Mouse (Mus musculus): ENCODE measurements around the gene Pdcd7.
A peak's percentile ranks its signal among the peaks of the same experiment; 100 is the strongest.

The Pdcd7 gene

GRCm38 (mm10) chr9:65356561-65356960 lies 10.7 kb downstream of the Pdcd7 start:
- no peak for DNase-seq (ENCODE audit: low spot score in 2 of 2)

GRCm38 (mm10) chr9:65356971-65357370 lies 11.1 kb downstream of the Pdcd7 start:
- DNase-seq (ENCODE audit: low spot score in 2 of 2) = no peak

DNA sequence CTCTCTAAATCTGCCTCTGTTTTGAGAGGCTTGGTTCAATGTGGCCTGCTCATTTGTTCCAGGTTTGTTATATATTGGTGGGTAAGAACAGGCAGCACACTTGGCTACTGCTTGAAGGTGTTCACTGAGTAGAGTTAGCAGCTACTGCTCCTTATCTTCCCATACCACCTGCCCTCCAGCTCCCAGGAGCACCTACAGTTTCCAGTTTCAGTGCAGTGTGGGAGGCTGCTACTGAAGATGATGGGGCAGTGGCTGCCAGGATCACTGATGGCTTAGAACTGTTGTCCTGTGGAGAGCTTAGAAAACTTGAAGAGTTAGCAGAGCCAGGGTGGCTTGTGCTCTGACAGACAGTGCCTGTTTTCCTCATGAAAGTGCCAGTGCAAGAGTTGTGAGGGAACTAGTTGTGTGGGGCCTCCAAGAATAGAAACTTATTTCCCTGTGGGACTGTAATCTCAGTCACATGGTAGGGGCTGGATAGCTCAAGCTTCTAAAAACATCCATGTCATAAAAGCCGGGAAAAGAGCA lies 13.1 kb downstream of the Pdcd7 start:
- DNase-seq (ENCODE audit: low spot score in 2 of 2) = no peak

- DNase-seq (ENCODE audit: low spot score in 2 of 2) = no peak
These were observed 14.9 kb downstream of the Pdcd7 start, which contains the start of gene Ubap1l for GRCm38 (mm10) chr9:65360641-65361448. Gene Ubap1l (plus strand): TSS chr9:65361041.

DNA sequence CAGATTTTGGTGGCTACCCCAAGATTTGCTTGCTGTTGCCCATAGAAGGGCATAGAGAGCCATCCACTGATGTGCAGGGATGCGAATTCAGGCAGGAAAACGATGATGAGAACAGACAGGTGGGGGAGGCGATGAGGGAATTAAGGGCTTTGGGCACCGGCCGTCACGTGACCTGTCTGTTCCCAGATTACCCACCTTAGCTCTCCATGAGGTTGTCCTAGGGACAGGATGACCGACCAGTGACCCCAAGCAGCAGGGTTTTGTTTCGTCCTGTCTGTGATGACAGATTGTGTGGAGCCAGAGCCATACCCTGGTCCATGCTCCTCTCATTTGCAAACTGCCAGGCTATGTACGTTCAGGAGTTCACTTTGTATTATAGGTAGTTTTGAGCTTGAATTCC lies 17.8 kb downstream of the Pdcd7 start:
- DNase-seq (ENCODE audit: low spot score in 2 of 2) = no peak

DNA sequence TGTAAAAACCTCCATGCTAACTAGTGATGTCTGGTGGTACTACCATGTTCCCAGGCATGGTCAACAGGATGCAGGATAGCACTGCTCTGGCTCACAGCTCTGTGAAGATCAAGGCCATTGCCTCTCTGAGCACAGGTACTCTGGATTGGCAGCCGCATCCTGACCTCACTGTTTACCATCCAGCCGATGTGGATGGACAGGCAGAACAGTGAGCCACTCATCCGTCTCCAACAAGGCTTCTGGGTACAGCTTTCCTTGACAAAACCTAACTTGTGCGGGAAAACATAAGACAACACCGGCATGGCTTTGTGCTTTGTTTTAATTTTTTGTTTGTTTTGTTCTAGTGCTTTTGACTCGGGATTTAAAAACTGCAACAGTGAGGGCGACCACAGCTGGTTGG lies 19.8 kb downstream of the Pdcd7 start:
- DNase-seq (ENCODE audit: low spot score in 2 of 2) = no peak

DNA sequence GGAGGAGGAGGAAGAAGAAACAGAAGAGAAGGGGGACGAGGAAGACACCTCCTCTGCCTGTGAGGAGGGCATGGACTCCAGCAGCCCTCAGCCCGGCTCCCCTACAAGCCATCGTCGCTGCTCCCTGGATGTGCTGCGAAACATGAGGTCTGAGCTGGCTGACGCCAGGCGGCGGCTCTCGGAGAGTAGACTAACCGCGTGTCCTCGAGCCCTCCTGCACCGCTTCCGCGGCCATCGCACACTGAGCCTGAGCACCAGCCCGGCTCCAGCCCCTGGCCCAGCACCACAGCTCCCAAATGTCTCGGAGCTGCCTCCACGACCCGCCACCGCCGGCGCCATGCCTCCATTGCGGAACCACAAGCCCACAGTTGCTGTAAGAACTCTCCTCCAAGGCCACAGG lies 25.9 kb downstream of the Pdcd7 start:
- DNase-seq (ENCODE audit: low spot score in 2 of 2) = no peak

GRCm38 (mm10) chr9:65372449-65372848 lies 26.5 kb downstream of the Pdcd7 start:
- DNase-seq (ENCODE audit: low spot score in 2 of 2) = no peak

DNA sequence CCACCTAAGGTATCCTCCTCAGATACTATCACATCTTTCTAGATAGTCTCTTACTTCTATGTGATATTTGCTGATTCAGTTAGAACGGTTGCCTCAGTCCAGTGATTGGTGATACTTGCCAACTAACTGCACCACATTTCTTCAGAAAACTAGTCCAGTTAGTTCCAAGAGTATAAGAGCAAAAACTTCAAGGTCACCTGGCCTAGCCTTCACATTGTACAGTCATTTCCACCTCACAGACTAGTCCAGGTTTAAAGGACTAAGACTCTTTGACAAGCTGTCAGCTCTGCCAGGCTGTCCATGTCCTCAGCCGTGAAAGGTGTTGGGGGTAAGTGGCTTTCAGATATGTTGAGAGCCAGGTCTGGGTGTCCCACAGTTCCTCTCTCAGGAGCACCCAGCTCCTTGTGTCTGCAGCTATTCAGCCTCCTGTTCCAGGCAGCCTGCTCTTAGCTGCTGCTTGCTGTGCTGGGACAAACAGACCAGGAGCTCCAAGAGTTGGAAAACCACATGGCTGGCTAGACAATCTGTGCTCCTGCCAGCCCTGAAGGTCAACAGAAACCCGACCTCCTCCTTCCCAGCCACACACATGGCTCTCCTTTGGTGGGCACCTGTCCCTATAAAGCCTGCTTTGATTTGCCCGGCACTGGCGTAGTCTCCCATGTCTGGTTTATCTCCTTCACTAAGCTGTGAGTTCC lies 28.7 kb downstream of the Pdcd7 start:
- DNase-seq (ENCODE audit: low spot score in 2 of 2) = no peak

DNA sequence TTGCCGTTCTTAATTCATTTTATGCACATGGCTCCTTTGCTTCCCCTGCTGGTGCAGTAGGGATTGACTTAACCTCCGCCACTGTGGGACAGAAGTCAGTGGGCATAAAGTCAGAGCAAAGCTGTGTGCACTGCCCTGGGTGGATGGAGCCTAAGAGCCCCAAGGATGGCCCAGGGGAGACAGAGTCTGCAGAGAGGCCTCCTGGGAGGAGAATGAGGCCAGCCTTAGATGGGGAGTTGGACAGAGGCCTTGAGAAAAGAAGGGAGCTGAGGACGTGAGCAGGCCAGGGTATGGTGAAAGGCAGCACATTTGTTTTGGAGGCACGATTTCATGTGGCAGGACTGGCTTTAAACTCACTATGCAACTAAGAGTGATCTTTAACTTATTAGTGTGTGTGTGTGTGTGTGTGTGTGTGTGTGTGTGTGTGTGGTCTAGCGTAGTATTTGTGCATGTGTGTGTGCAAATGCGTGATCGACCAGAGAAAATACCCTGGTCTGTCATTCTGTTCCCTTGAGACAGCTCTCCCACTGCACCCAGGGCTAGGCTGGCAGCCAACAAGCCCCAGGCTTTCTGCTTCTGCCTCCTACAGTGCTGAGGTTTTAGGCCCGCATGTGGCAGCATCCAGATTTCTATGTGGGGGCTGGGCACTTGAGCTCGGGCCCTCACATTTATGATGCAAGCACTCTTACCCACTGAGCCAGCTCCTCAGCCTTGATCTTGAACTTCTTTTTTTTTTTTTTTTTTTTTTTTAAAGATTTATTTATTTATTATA lies 29.4 kb downstream of the Pdcd7 start:
- no peak for DNase-seq (ENCODE audit: low spot score in 2 of 2)

DNA sequence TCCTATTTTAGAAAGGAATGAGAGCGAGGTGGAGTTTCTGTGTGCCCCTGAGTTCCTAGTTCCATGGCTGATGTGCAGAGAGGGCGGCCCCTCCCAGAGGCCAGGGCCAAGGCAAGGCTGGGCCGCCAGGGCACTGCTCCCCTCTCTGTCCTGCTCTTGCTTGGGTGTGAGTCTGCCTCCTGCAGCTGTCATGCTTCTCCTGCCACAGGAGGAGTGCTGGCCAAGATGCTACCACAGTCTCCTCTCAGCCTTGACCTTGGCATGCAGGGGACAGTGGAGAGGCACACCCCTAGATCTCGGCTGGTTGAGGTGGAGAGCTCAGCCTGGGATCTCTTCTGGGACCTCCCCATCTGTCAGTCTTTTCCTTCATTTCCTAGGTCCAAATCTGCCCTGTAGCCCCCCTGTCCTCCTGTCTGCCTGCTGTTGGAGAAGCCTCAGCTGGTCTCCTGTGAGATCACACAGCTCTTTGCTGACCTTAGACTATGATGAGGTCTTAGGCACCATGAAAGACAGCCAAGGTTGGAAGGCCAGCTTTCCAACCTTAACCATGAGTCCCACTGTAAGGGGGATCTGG lies 35.2 kb downstream of the Pdcd7 start:
- DNase-seq (ENCODE audit: low spot score in 2 of 2) = no peak

GRCm38 (mm10) chr9:65382031-65382750 lies 36.3 kb downstream of the Pdcd7 start:
- no peak for DNase-seq (ENCODE audit: low spot score in 2 of 2)

GRCm38 (mm10) chr9:65382751-65383097 lies 36.8 kb downstream of the Pdcd7 start:
- DNase-seq (ENCODE audit: low spot score in 2 of 2) = no peak

DNA sequence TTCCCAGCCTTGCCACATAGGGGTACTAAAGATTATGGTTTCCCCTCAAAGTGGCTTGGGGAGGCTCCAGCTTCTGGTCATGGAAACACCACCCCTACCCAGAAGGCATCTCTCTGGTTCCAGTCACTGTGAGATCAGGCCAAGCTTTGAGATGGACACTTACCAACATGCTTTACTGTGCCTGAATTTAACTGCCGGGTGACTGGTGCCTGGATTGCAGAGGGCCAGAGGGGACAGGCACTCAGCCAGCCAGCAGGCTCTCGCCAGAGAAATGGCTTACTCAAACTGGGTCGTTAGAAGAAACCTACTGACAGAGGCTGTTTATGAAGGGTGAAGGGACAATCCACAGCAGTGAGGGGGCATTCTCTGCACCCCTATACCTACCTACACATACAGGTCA lies 38.4 kb downstream of the Pdcd7 start:
- no peak for DNase-seq (ENCODE audit: low spot score in 2 of 2)

GRCm38 (mm10) chr9:65386373-65387140 lies 40.7 kb downstream of the Pdcd7 start:
- no peak for DNase-seq (ENCODE audit: low spot score in 2 of 2)

DNA sequence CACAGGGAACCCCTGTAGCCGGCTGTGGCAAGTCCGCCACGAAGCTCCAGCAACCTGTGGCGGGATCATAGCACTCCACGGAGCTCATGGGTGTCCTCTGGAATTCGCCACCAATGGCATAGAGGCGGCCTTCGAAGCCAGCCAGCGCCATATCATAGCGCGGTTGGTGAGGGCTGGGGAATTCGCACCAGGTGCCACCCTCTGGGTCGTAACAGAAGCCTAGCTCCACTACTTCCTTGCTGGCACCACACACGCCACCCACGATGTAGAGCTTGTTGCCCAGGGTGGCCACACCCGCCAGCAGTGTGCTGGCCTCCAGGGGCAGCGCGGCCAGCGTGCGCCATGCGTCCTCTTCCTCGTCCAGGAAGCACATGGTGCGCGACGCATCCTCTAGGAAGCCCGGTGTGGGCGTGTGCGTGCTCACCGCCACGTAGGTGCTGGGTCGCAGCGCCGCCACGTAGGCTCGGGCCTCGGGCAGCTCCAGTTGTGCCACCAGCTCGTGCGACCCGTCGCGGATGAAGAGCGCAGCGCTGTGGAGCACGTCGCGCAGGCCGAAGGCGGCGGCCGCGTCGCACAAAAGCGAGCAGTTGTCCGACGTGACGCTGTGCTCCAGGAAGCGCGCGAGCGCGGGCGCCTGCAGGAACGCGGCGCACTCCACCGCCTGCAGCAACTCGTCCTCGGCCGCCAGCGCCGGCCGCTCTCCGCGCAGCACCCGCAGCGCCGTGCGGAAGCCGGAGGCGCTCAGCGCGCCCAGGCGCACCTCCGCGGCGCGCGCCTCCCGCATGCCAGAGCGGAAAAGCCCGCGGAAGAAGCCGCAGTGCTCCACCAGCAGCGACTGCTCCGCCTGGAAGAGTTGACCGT lies 45.1 kb downstream of the Pdcd7 start:
- DNase-seq (ENCODE audit: low spot score in 2 of 2) = no peak

GRCm38 (mm10) chr9:65391613-65391964 lies 45.7 kb downstream of the Pdcd7 start, which contains the start of gene Kbtbd13:
Gene Kbtbd13 (minus strand): TSS chr9:65391652.
- no peak for DNase-seq (ENCODE audit: low spot score in 2 of 2)

DNA sequence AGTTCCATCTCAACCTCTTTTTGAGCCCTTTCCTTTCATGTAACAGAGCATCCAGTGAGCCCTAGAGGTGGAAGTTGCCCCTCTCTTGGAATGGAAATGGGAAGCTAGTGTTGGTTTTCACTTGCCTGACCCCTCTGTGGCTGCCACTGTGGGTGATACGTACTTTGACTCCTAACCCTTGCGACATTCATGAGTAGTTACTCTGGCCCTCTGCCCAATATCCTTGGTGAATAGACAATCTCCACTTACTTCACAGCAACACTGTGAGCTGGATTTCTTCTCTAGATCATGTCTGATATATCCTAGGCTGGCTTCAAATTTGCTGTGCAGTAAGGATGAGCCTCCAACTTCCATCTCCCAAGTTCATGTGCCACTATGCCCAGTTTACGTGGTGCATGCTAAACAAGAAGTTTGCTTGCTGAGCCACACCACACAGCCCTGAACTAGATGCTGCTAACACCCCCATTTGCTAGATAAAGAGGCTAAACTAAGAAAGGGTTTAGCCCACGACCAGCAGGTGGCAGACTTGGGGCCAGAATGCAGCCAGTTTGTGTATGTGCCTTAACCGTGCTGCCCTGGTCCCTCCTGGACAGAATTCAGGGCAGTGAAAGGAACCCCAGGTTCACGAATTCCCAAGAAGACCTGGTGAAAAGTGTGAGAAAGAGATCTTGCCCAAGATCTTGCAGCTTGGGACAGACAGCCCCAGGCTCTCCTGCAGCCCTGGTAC lies 46.9 kb downstream of the Pdcd7 start:
- DNase-seq (ENCODE audit: low spot score in 2 of 2) = peak; percentile 57 to 69

DNA sequence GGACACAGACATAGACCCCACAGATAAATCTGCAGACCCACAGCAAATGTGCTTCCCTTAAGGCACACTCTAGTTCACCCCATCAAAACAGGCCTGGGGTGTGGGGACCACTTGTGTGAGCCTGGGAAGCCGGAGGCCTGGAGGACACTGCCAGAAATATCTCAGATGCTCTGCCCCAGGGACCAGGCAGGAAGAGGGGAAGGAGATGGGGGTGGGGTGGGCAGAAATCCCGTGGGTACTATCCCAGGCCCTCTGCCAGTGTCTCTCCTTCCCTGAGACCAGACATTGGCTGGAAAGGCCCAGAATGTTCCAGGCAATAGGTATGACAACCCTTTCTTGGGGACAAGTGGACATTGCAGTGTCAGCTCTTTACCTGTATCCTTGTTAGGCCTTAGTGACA lies 47.7 kb downstream of the Pdcd7 start:
- DNase-seq (ENCODE audit: low spot score in 2 of 2) = no peak
